Mouse (Mus musculus): ENCODE measurements around the gene Dpf3.

GRCm38 (mm10) chr12:83231258-83231657 is 256.3 kb downstream of the Dpf3 start:
- TF ChIP-seq CTCF (IDR thresholded peaks at IDR 0.05; ENCODE audit: low read depth) = no peak
- TF ChIP-seq EP300 (IDR thresholded peaks at IDR 0.05; ENCODE audit: low read depth) = no peak
